Mouse (Mus musculus): Measurements from ENCODE around the gene Slc38a2.

Gene Slc38a2

GRCm38 (mm10) chr15:96660590-96661141 lies 38.9 kb downstream of the Slc38a2 start:
- DNase-seq: no peak

DNA sequence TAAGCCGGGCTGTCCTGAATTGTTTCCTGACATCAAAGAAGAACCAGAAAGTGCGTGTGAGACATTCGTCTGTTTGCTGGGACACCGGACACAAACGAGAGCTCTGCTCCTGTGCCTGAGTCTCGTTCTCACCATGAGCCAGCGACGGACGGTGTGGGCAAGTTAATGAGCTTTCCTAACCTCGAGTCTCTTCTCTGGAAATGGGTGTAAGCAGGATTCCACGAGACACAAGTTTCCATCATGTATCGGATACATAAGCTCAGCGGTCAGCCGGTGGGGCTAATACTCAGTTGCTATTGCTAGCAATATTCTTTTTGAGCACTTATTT lies 41.3 kb downstream of the Slc38a2 start:
- DNase-seq: no peak

GRCm38 (mm10) chr15:96657576-96658274 lies 41.8 kb downstream of the Slc38a2 start:
- DNase-seq: no peak

GRCm38 (mm10) chr15:96655514-96655913 lies 44.0 kb downstream of the Slc38a2 start:
- no peak for DNase-seq

- no peak for DNase-seq
Observed at GRCm38 (mm10) chr15:96654714-96655113, 44.8 kb downstream of the Slc38a2 start.

DNA sequence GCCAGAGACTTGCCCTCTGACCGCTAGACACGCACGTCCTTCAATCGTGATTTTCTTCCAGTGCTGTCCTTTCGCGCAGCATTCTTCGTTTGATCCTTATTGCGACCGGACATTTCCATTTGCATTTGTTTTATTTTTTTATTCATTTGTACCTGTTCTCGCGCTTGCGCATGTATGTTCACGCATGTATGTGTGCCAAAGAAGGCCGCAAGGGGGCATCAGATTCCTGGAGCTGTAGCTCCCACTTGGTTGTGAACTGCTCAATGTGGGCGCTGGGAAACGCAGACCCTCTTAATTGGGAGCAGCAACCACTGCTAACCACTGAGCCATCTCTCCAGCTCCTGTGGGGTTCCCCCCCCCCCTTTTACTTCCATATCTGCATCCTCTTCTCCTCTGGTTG lies 46.5 kb downstream of the Slc38a2 start:
- DNase-seq: no peak

DNA sequence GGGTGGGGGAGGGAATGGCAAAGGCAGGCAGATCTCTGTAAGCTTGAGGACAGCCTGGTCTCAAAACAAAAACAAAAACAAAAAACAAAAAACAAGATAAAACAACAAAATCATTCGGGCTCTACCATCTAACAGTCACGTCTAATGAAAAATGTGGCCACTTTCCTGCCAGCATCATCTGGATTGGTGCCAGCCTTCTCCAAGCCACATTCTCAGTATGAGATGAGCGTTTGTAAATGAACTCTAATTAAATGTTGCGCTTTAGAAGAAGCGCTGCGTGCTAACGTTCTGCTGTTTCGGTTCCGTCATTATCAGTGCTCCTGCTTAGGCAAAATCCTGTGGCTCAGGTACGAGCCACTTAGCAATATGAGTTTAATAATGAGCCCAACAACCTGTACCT lies 47.0 kb downstream of the Slc38a2 start:
- no peak for DNase-seq

DNA sequence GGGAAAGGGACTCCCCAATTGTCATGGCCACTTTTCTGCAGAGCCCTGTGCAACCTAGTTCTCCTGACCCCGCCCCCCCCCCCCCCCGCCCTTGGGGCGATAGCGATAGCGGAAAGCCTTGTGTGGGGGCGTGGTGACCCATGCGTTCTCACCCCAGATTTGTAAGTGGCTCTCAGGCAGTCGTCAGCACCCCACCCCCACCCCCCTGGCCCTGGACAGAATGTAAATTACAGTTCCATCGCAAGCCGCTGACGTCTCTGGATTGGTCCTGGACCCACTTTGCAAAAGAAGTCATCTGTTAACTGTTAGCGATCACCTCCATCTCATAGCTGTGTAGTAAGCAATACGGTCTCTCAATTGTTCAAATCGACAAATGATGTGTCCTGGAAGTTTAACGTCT lies 52.2 kb downstream of the Slc38a2 start:
- no peak for DNase-seq

GRCm38 (mm10) chr15:96642436-96643405 lies 56.8 kb downstream of the Slc38a2 start, which contains the start of gene Slc38a1:
Gene Slc38a1, minus strand, starts transcription at chr15:96642913.
- peak; percentile 59 to 70 for DNase-seq

DNA sequence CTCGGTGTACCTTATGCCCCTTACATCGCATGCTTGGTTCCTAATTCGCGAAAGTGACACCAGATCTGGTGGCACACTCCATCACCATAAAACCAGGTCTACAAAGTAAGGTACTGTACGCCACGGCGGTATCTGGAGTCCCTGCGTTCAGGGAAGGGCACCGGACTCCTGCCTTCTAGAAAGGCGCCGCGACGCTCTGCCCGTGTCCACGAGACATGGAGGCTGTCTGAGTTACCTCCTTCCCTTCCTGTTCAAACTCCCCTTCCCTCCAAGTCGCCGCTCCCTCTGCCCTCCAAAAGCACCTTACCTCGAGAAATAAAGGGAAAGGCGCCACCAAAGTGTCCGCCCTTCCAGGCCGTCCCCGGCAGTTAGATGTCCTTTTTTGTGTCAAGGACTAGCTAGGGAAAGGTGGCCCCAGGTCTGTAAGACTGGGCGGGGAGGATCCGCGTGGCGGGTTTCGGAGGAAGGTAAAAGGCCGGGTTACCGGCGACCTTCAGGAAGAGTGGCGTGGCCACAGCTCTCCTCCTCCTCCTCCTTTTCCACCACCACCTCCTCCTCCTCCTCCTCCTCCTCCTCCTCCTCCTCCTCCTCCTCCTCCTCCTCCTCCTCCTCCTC lies 57.6 kb downstream of the Slc38a2 start:
- DNase-seq: peak; percentile 35 to 45

GRCm38 (mm10) chr15:96641111-96641820 lies 58.3 kb downstream of the Slc38a2 start:
- DNase-seq: peak; percentile 70 to 81

GRCm38 (mm10) chr15:96640291-96640985 lies 59.1 kb downstream of the Slc38a2 start:
- DNase-seq: peak; percentile 18 to 36

DNA sequence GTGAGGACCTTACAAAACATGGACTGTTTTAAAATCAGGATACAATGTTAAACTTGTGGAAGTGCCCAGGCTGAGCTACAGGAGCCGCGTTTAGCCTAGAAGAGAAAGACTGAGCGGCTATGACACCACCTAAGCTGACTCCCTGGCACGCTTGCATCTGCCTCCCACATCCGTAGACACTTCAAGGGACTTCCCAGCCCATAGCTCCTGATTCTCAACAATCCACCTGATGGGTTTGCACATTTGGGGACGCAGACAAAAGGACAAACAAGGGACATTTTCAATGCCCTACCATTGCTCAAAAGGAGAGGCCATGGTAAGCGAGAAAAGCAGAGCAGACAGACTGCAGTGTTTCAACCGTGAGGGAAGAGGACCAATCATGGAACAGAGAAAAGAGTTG lies 59.9 kb downstream of the Slc38a2 start:
- no peak for DNase-seq

DNA sequence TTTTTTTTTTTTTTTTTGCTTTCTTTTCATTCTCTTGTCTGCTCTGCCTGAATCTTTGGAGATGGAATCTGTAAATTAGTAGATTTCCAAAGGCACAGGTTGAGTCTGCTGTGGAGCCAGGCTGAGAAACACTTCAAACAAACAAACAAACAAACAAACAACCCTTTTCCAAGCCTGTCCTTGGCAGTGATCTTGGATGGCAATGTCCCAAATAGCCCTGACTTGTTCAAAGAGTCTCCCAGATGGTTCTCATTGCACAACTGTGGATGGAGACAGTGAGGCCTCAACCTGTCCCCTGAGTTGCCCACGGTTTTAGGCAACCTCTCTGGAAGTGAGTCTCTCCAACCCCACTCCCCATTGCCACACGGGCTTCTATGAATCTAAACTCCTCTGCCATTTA lies 60.9 kb downstream of the Slc38a2 start:
- no peak for DNase-seq

DNA sequence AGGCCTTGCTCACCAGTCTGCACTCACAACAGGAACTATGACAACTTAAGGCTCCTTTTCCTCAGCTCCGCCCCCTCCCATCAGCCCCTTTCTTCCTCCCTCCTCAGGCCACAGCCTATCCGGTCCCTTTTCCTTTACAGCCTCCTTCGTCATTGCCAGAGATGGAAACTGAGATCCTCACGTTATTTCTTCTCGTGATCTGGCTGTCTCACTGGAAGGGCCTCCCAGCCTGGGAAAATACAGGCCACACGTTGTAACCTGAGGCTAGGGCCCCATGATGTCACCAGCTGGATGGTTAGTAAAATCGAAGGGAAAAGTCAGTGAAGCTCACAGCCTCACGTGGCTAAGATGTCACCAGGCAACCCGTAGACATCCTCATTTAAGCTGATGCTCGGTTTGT lies 61.4 kb downstream of the Slc38a2 start:
- DNase-seq: peak; percentile 25 to 34
